Mouse (Mus musculus) hindbrain, postnatal 0 days (tissue): ENCODE results near the gene Gm20449. TPM values are rescaled to one million over a fixed set of nuclear protein-coding genes. Genes with fewer than 3 reads are reported as not detected.
"Not testable (repeated sequence)": the region's sequence is repeated elsewhere in the genome, so short reads cannot be mapped to it uniquely, and the experiment has no call there.

Experiments
- ATAC-seq: fragments of 200-750 bp; cut with Nextera tagmentation; 2 replicates; pipeline ENCODE4 v1.8.0; 2017; ENCODE audit warnings: mild to moderate bottlenecking, moderate TSS enrichment, moderate library complexity
- DNase-seq: peaks from one replicate; pipeline ENCODE4 v3.0.0-alpha.2; 2015; ENCODE audit warnings: low spot score
- H3K27ac ChIP-seq: fragments of 300-500 bp; sonication (generic); 2 replicates; pipeline ENCODE4 v1.5.1; 2014; ENCODE audit warnings: mild to moderate bottlenecking
- H3K27me3 ChIP-seq: fragments of 300-500 bp; sonication (generic); 2 replicates; pipeline ENCODE4 v1.6.1; 2014; ENCODE audit warnings: low read length, mixed read lengths; ENCODE audit not compliant: insufficient read depth
- H3K36me3 ChIP-seq: fragments of 300-500 bp; sonication (generic); 2 replicates; pipeline ENCODE4 v1.6.1; 2014; ENCODE audit warnings: low read length, mixed read lengths; ENCODE audit not compliant: insufficient read depth
- H3K4me1 ChIP-seq: fragments of 300-500 bp; sonication (generic); 2 replicates; pipeline ENCODE4 v1.6.1; 2014; ENCODE audit warnings: antibody characterized with exemption, low read length, mixed read lengths; ENCODE audit not compliant: insufficient read depth
- H3K4me2 ChIP-seq: fragments of 300-500 bp; sonication (generic); 2 replicates; pipeline ENCODE4 v1.6.1; 2014; ENCODE audit warnings: low read depth, mild to moderate bottlenecking, low read length, moderate library complexity, mixed read lengths
- H3K4me3 ChIP-seq: fragments of 300-500 bp; sonication (generic); 2 replicates; pipeline ENCODE4 v1.5.1; 2014; ENCODE audit warnings: low read length
- H3K9ac ChIP-seq: fragments of 300-500 bp; sonication (generic); replicated peaks from 2 replicates; pipeline ENCODE4 v1.6.1; 2014; ENCODE audit warnings: mild to moderate bottlenecking, low read length, moderate library complexity, mixed read lengths
- H3K9me3 ChIP-seq: fragments of 300-500 bp; sonication (generic); 2 replicates; pipeline ENCODE4 v1.6.1; 2016; ENCODE audit warnings: low read length, mixed read lengths
- CTCF ChIP-seq: IDR thresholded peaks from 2 replicates; pipeline ENCODE4 v1.5.1; 2016; ENCODE audit warnings: antibody characterized with exemption, control low read depth, low read depth
- WGBS: fragments of 180-500 bp; shearing (Covaris S2); extraction: QIAGEN DNeasy Blood & Tissue Kit; methylation state at CpG from one replicate; pipeline ENCODE4 v1.1.7; 2014; 5-methylcytosine and 5-hydroxymethylcytosine counted together
- polyA plus RNA-seq: library from polyadenylated mRNA; unstranded; fragments of >200 nt; fragmentation: Nextera tagmentation; extraction: Ambion mirVana; gene quantifications from 2 replicates; pipeline ENCODE4 v1.2.1, GENCODE M21; 2015
- total RNA-seq: library from RNA; depleted of rRNA; stranded (reverse); fragments of >200 nt; gene quantifications from 2 replicates; pipeline ENCODE4 v1.2.3, GENCODE M21; 2014; rRNA removed

Gm20449 gene
- total RNA-seq (0.11 TPM in 1 of 2 replicates, not detected in the other), polyA plus RNA-seq (0.08 and 0.15 TPM in 2 replicates)

DNA sequence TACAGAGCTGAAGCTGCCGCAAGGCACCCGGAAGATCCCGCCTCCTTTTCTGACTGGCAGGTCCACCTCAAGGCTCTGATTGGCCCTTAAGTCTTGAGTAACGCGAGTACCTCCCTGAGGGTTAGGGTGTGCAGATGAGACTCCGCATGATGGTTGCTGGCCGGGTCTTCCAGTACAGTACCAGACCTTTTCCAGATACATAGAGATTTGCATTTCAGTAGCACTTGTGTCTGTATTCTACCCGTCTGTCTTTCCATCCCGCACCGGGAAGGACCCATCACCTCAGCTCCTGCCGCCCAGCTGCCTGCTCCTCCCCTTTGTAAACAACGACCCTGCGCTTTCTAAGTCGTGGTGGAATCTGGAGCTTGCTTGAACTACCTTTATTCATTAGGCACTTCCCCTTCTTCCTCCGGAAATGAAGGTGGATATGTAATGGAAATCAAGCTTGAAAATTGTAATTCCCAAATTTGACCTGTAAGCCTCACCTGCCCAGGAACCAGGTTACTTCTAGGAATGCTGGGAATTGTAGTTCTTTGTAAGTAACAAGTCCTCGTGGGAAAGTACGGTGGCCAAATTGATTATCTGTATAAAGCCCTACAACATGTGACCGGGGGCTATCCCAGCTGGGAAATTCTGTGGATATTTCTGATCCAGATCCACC, at the start of gene Gm20449, which contains the start of gene AW146154:
Gene Gm20449, minus strand, starts transcription at position 29 of the 661 bp plus-strand sequence.
Gene AW146154, minus strand, starts transcription at position 502 of the 661 bp plus-strand sequence.
- Histone ChIP-seq H3K4me2 (peak within 1 kb of the TSS; percentile 67), H3K4me3 (peak within 1 kb of the TSS; percentile 60), H3K36me3 (no peaks in the 10 kb centered on the region), H3K4me1 (no peaks in the 10 kb centered on the region), H3K27me3 (no peaks in the 10 kb centered on the region), H3K9ac (peak within 1 kb of the TSS; percentile 46), H3K9me3 (peaks cover 6% of the 10 kb centered on the region; the same call in 1 of the 2 replicates), H3K27ac (peak within 1 kb of the TSS; percentile 70; the same call in 1 of the 2 replicates)
- no peak for TF ChIP-seq CTCF
- WGBS, result under 1% methylated on average over 18 of the region's 18 CpGs
- peak; percentile 94 for DNase-seq
- peak; percentile 98 for ATAC-seq

DNA sequence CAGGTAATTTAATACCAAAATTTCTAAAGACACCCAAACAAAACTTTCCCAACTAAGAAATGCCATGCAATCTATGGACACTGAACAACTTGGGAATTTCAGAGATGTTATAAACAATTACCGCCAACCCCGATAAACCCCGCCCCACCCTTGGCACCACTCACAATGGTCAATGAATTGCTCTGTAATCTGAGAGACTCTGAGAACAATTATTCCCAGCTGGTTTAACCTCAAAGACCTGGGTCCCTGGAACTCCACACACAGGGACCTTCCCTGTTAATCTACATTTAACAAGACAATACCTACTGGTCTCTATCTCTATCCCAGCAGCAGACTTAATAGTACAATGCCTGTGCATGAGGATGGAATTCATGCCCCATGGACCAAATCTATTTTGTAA, 13.5 kb upstream of the Gm20449 start:
- no peak for TF ChIP-seq CTCF
- 0 out of 2 replicates have a peak, but pooled peaks cover 10% of the 10 kb centered on the region for H3K9me3 ChIP-seq
- no peaks in the 10 kb centered on the region for H3K27me3 ChIP-seq
- 79% methylated on average over 3 of the region's 3 CpGs for WGBS
- H3K36me3 ChIP-seq, result no peaks in the 10 kb centered on the region
- H3K4me1 ChIP-seq, result no peaks in the 10 kb centered on the region
- H3K9ac ChIP-seq, result no peak overlapping the region
- H3K4me2 ChIP-seq, result no peak overlapping the region
- no peak overlapping the region for H3K27ac ChIP-seq
- ATAC-seq, result no peak
- no peak for DNase-seq
- no peak overlapping the region for H3K4me3 ChIP-seq

DNA sequence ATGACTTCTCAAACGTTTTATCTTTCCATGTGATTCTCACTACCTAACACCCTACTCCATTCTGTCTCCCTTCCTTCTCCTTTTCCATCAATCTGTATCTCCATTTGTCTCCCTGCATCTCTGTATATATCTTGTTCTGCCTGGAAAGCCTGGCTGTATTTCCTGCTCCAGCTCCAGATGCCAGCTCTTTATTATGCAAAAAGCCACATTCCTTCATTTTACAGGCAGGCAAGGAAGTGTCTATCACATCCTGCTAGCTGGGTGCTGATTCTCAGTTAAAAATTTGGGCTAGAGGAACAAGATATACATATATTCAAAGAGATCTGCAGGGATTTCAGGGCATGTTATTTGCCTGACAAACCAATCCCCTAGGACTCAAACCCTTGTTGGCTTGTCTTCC, 13.0 kb upstream of the Gm20449 start:
- H3K4me2 ChIP-seq, result no peak overlapping the region
- TF ChIP-seq CTCF, result no peak
- H3K9ac ChIP-seq, result no peak overlapping the region
- 0 out of 2 replicates have a peak, but pooled peaks cover 8% of the 10 kb centered on the region for H3K9me3 ChIP-seq
- no peaks in the 10 kb centered on the region for H3K4me1 ChIP-seq
- DNase-seq (no peak), ATAC-seq (no peak)
- H3K27me3 ChIP-seq, result no peaks in the 10 kb centered on the region
- H3K27ac ChIP-seq, result no peak overlapping the region
- H3K4me3 ChIP-seq, result no peak overlapping the region
- no peaks in the 10 kb centered on the region for H3K36me3 ChIP-seq
- WGBS, result 21% methylated on average over 1 of the region's 1 CpGs

DNA sequence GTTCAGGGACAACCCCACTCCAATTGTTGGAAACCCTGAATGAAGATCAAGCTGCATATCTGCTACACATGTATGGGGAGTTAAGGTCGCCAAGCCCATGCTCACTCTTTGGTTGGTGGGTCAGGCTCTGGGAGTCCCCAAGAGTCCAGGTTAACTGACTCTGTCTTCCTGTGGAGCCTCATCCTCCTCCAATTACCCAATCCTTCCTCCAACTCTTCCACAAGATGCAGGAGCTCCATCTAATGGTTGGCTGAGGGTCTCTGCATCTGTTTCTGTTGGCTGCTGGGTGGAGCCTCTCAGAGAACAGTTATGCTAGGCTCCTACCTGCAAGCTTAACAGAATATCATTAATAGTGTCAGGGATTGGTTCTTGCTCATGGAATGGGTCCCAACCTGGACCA, 3.2 kb upstream of the Gm20449 start:
- H3K9ac ChIP-seq, result no peak overlapping the region
- no peak for TF ChIP-seq CTCF
- WGBS, result 55% methylated on average over 1 of the region's 1 CpGs
- H3K27me3 ChIP-seq, result no peaks in the 10 kb centered on the region
- DNase-seq (no peak), ATAC-seq (no peak)
- H3K4me2 ChIP-seq, result no peak overlapping the region
- 0 out of 2 replicates have a peak, but pooled peaks cover 5% of the 10 kb centered on the region for H3K9me3 ChIP-seq
- H3K4me1 ChIP-seq, result no peaks in the 10 kb centered on the region
- no peak overlapping the region for H3K27ac ChIP-seq
- H3K36me3 ChIP-seq, result no peaks in the 10 kb centered on the region
- H3K4me3 ChIP-seq, result no peak overlapping the region

DNA sequence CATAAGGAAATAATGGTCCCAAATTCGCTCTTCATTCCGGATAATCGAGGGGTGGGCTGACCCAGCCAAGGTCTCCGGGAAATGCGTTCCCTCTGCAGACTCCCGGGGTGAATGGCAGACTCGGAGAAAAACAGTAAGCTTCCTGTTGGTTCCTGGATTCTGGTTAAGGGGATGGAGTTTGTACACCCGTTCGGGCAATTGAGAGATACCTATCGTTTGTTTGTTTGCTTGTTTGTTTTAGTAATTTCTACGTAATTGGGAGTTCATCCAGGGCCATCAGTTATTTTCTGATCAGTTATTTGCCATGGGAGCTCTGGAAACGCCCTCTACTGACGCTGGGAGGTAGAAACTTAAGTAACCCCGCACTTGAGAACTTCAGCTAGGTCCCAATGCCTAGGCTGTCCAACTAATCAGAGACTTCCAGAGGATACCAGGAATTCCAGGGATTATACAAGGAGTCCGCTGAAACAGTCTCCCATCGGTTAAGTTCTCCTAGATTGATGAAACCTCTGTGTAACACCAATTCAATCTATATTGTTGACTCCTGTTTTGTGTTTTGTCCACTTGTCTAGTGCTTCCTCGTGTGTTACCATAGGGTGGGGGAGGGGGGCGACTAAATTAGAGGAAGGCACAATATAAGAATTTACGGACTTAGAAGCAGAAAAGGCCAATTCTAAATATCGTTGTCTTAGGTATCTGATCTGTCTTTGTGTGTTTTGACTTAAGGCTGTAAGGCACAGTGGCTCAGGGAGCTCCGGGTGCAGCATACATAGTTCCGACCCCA, 1.1 kb upstream of the Gm20449 start:
- H3K4me1 ChIP-seq, result no peaks in the 10 kb centered on the region
- peak overlapping the region; percentile 67 for H3K4me2 ChIP-seq
- peak; percentile 41 for TF ChIP-seq CTCF
- DNase-seq (peak; percentile 65), ATAC-seq (0 out of 2 replicates have a peak, but pooled peaks have one; percentile 17)
- 0 out of 2 replicates have a peak, but pooled peaks cover 2% of the 10 kb centered on the region for H3K9me3 ChIP-seq
- H3K36me3 ChIP-seq, result no peaks in the 10 kb centered on the region
- peak overlapping the region; percentile 46 for H3K9ac ChIP-seq
- H3K27me3 ChIP-seq, result no peaks in the 10 kb centered on the region
- H3K4me3 ChIP-seq, result peak overlapping the region; percentile 60
- H3K27ac ChIP-seq, result no peak overlapping the region
- WGBS, result 22% methylated on average over 22 of the region's 22 CpGs

DNA sequence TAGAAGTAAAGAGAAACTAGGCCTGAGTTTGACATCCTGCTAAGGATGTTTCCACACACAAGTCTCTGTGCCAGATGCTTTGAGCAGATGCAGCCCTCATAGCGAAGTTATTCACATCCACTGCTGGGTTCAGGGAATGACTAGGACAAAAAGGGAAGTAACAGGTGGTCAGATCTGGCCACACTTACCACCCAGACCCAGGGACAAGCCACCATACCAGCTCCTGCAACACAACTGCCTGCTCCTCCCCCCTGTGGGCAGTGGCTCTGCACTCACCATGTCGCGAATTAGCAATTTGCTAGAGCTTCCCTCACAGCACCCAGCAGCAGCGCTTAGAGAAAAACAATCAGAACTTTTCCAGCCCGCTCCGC, 214 bp downstream of the Gm20449 start:
- Histone ChIP-seq H3K4me2 (peak overlapping the region; percentile 67), H3K27ac (peak overlapping the region; percentile 70; the same call in 1 of the 2 replicates), H3K4me3 (peak overlapping the region; percentile 60), H3K9ac (peak overlapping the region; percentile 46)
- H3K36me3 ChIP-seq, H3K4me1 ChIP-seq, H3K9me3 ChIP-seq, DNase-seq, H3K27me3 ChIP-seq, ATAC-seq: not testable (repeated sequence)
- WGBS, result under 1% methylated on average over 6 of the region's 6 CpGs

DNA sequence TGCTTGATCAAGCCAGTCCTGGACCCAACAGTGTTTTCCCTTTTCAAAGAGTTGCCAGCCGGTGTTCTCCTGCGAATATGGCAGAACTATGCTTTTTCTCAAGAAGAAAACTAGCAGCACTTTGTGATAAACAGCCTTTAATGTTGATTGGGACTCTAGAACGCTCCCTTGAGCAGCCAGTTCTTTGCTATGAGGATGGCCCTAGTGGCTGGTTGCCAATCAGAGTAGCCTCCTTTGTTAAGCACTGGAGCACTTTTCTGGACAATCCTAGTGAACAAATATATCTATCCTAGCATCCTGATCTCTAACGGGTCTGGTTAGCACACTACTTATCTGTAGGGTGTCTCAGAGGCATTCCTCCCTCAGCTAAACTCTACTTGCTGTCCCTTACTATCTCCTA, 753 bp downstream of the Gm20449 start:
- peak overlapping the region; percentile 60; the same call in 1 of the 2 replicates for H3K4me3 ChIP-seq
- not testable (repeated sequence) for H3K27me3 ChIP-seq, H3K9me3 ChIP-seq, DNase-seq, H3K4me1 ChIP-seq, H3K9ac ChIP-seq, H3K36me3 ChIP-seq, ATAC-seq, H3K27ac ChIP-seq
- H3K4me2 ChIP-seq, result peak overlapping the region; percentile 67
- WGBS, result 79% methylated on average over 2 of the region's 4 CpGs
